Mouse (Mus musculus) stomach, embryonic 14.5 days (tissue): Measurements from ENCODE around the gene Ikzf1. TPM values are rescaled to one million over a fixed set of nuclear protein-coding genes. Genes with fewer than 3 reads are reported as not detected.

ENCODE experiments used
- ATAC-seq: fragments of 200-750 bp; cut with Nextera tagmentation; 2 replicates; pipeline ENCODE4 v1.8.0; 2017; ENCODE audit warnings: low read depth, moderate TSS enrichment; ENCODE audit not compliant: insufficient number of reproducible peaks, insufficient read depth, low FRiP score
- H3K27ac ChIP-seq: fragments of 300-500 bp; sonication (generic); 2 replicates; pipeline ENCODE4 v1.5.1; 2014; ENCODE audit warnings: mild to moderate bottlenecking, low read length, moderate library complexity, mixed read lengths
- H3K27me3 ChIP-seq: fragments of 300-500 bp; sonication (generic); 2 replicates; pipeline ENCODE4 v1.6.1; 2014; ENCODE audit warnings: low read length, control low read depth, mixed read lengths; ENCODE audit not compliant: control insufficient read depth, insufficient read depth
- H3K36me3 ChIP-seq: fragments of 300-500 bp; sonication (generic); 2 replicates; pipeline ENCODE4 v1.6.1; 2014; ENCODE audit warnings: mild to moderate bottlenecking, control low read depth, low read length, moderate library complexity, mixed read lengths; ENCODE audit not compliant: control insufficient read depth, insufficient read depth
- H3K4me1 ChIP-seq: fragments of 300-500 bp; sonication (generic); 2 replicates; pipeline ENCODE4 v1.6.1; 2014; ENCODE audit warnings: low read length, control low read depth, mixed read lengths; ENCODE audit not compliant: control insufficient read depth, insufficient read depth
- H3K4me2 ChIP-seq: fragments of 300-500 bp; sonication (generic); replicated peaks from 2 replicates; pipeline ENCODE4 v1.6.1; 2014; ENCODE audit warnings: low read depth, low read length, control low read depth
- H3K4me3 ChIP-seq: fragments of 300-500 bp; sonication (generic); 2 replicates; pipeline ENCODE4 v1.5.1; 2014; ENCODE audit warnings: low read depth, low read length, control low read depth
- H3K9ac ChIP-seq: fragments of 300-500 bp; sonication (generic); replicated peaks from 2 replicates; pipeline ENCODE4 v1.6.1; 2014; ENCODE audit warnings: low read depth, mild to moderate bottlenecking, control low read depth, low read length, moderate library complexity, mixed read lengths
- H3K9me3 ChIP-seq: fragments of 300-500 bp; sonication (generic); 2 replicates; pipeline ENCODE4 v1.6.1; 2016; ENCODE audit warnings: low read depth, low read length, control low read depth; ENCODE audit not compliant: control insufficient read depth
- WGBS: fragments of 180-500 bp; shearing (Covaris S2); extraction: QIAGEN DNeasy Blood & Tissue Kit; methylation state at CpG from one replicate; pipeline ENCODE4 v1.1.7; 2014; 5-methylcytosine and 5-hydroxymethylcytosine counted together
- polyA plus RNA-seq: library from polyadenylated mRNA; unstranded; fragments of >200 nt; fragmentation: Nextera tagmentation; extraction: Ambion mirVana; gene quantifications from 2 replicates; pipeline ENCODE4 v1.2.1, GENCODE M21; 2014

The Ikzf1 gene
- polyA plus RNA-seq, 1 experiment from 2014 or later = 2.2 TPM

- 95% methylated on average over 3 of the region's 3 CpGs for WGBS
- Histone ChIP-seq H3K9ac (no peak overlapping the region), H3K36me3 (no peaks in the 10 kb centered on the region), H3K9me3 (no peaks in the 10 kb centered on the region), H3K4me3 (no peak overlapping the region), H3K4me2 (no peak overlapping the region), H3K27me3 (no peaks in the 10 kb centered on the region), H3K4me1 (no peaks in the 10 kb centered on the region), H3K27ac (no peak overlapping the region)
- ATAC-seq = no peak
Observed at GRCm38 (mm10) chr11:11667922-11668290, 16.9 kb upstream of the Ikzf1 start.

DNA sequence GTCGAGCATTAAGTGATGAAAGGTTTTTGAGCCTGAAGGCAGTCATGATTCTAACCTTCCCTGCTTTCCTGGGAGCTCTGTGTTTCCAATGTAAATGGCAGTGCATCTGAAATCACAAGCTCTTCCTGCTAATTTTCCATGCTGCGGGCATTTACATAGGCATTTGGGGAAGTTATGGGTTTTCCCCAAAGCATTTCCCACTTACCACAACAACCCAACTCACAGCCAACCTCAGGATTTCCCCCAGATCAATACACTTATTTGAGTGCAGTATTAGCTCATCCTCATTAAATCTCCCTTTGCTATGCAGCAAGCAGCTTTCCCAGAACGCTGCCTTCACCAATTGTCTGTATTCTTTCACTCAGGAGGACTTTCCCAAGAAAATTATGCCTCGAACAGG is 11.8 kb upstream of the Ikzf1 start:
- Histone ChIP-seq H3K27me3 (no peaks in the 10 kb centered on the region), H3K4me1 (no peaks in the 10 kb centered on the region), H3K27ac (no peak overlapping the region), H3K9ac (no peak overlapping the region), H3K9me3 (no peaks in the 10 kb centered on the region), H3K4me2 (no peak overlapping the region), H3K4me3 (no peak overlapping the region), H3K36me3 (no peaks in the 10 kb centered on the region)
- WGBS = 70% methylated on average over 4 of the region's 4 CpGs
- ATAC-seq = no peak

DNA sequence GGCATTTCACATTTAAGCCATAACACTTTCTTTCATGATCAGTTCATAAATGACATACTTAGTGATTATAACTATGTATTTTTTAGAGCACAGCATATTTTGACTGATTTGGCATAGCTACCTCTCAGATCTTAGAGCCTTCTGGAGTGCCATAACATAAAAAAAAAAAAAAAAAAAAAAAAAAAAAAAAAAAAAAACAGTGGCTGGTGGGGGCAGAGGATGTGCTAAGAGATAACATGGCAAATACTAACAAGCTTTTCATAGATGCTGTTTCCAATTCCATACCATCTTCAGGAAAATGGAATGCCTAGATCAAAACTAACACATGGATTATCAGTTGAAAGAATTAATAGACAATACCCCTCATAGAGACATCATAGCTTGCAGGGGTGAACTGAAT is 9.7 kb upstream of the Ikzf1 start:
- Histone ChIP-seq H3K9ac (no peak overlapping the region), H3K27ac (no peak overlapping the region), H3K4me3 (no peak overlapping the region), H3K36me3 (no peaks in the 10 kb centered on the region), H3K4me2 (no peak overlapping the region), H3K27me3 (no peaks in the 10 kb centered on the region), H3K9me3 (no peaks in the 10 kb centered on the region), H3K4me1 (no peaks in the 10 kb centered on the region)
- ATAC-seq = no peak

DNA sequence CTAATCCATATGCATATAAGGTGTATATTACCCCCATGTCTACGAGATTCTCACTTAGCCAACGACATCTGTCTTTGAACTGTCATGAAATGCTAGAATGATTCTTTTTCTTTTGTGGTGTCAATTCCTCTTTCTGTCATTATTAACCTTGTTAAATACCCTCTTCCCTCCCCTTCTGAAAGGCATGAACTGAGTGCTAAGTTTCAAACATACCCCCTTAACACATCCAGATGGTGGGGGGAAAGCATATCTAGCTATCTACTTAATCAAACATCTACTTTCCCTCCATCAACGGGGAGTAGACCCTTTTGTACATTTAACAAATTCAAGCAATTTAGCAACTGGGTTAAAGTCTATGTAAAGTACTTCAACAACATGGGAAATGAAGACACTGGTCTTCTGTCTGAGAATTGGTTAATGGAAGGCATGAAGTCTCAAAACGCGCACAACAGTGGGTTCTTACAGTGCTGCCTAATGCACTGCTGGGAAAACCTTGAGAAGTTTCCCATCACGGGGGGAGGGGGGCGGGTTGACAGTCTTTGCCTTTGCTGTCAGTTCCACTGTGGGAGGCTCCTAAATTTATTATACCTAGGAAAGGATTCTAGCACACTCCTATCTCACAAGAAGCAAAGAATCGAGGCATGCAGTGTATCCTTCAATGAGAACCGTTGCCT is 8.6 kb upstream of the Ikzf1 start:
- Histone ChIP-seq H3K27me3 (no peaks in the 10 kb centered on the region), H3K9ac (no peak overlapping the region), H3K36me3 (no peaks in the 10 kb centered on the region), H3K4me2 (no peak overlapping the region), H3K9me3 (no peaks in the 10 kb centered on the region), H3K27ac (no peak overlapping the region), H3K4me1 (no peaks in the 10 kb centered on the region), H3K4me3 (no peak overlapping the region)
- ATAC-seq = no peak
- 76% methylated on average over 9 of the region's 9 CpGs for WGBS

GRCm38 (mm10) chr11:11677165-11677564 is 7.6 kb upstream of the Ikzf1 start:
- Histone ChIP-seq H3K36me3 (no peaks in the 10 kb centered on the region), H3K4me1 (no peaks in the 10 kb centered on the region), H3K9me3 (no peaks in the 10 kb centered on the region), H3K9ac (no peak overlapping the region), H3K4me2 (no peak overlapping the region), H3K4me3 (no peak overlapping the region), H3K27me3 (no peaks in the 10 kb centered on the region), H3K27ac (no peak overlapping the region)
- WGBS = 68% methylated on average over 7 of the region's 7 CpGs
- ATAC-seq = no peak

DNA sequence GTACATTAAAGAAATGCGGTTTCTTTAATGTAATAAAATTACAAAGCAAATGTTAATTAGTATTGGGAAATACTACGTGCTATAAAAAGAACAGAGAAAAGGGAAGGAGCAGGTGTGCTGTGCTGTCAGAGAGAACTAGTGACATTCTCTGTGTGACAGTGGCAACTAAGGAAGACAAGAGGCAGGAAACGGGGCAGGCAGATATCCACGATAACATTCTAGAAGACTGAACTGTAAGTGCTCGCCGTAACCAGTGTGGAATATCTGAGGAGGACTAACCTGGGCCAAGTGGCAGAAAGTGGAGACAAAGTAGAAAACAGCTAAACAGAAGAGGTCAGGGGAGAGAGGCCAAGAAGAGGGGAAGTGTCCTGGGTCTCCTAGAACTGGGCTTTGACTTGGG is 5.8 kb upstream of the Ikzf1 start:
- H3K4me3 ChIP-seq = no peak overlapping the region
- ATAC-seq = no peak
- H3K9me3 ChIP-seq = no peaks in the 10 kb centered on the region
- no peak overlapping the region for H3K27ac ChIP-seq
- 79% methylated on average over 6 of the region's 6 CpGs for WGBS
- no peaks in the 10 kb centered on the region for H3K36me3 ChIP-seq
- no peak overlapping the region for H3K9ac ChIP-seq
- H3K27me3 ChIP-seq = no peaks in the 10 kb centered on the region; the same call in 1 of the 2 replicates
- H3K4me1 ChIP-seq = no peaks in the 10 kb centered on the region
- H3K4me2 ChIP-seq = no peak overlapping the region

- Histone ChIP-seq H3K9ac (no peak overlapping the region), H3K9me3 (no peaks in the 10 kb centered on the region), H3K4me2 (peak overlapping the region; percentile 99), H3K4me1 (peaks cover 3% of the 10 kb centered on the region; the same call in 1 of the 2 replicates), H3K27me3 (peaks cover 14% of the 10 kb centered on the region), H3K27ac (no peak overlapping the region), H3K4me3 (no peak overlapping the region), H3K36me3 (no peaks in the 10 kb centered on the region)
- no peak for ATAC-seq
- WGBS = 74% methylated on average over 9 of the region's 9 CpGs
Observed at GRCm38 (mm10) chr11:11684056-11684929, 510 bp upstream of the Ikzf1 start.

- Histone ChIP-seq H3K9ac (no peak overlapping the region; the same call in 1 of the 2 replicates), H3K27me3 (peaks cover 14% of the 10 kb centered on the region), H3K4me3 (peak overlapping the region; percentile 64), H3K4me2 (peak overlapping the region; percentile 99), H3K27ac (no peak overlapping the region), H3K36me3 (no peaks in the 10 kb centered on the region), H3K4me1 (peaks cover 3% of the 10 kb centered on the region; the same call in 1 of the 2 replicates), H3K9me3 (no peaks in the 10 kb centered on the region)
- WGBS = under 1% methylated on average over 66 of the region's 66 CpGs
- peak; percentile 76 for ATAC-seq
Observed at GRCm38 (mm10) chr11:11685853-11686395, 1.1 kb downstream of the Ikzf1 start.
